Mouse (Mus musculus): ENCODE measurements around the gene Gpc6. TPM values are rescaled to one million over a fixed set of nuclear protein-coding genes. Genes with fewer than 3 reads are reported as not detected.

Gene Gpc6
- polyA plus RNA-seq, 1 experiment from 2014 or later = 86.1 TPM

DNA sequence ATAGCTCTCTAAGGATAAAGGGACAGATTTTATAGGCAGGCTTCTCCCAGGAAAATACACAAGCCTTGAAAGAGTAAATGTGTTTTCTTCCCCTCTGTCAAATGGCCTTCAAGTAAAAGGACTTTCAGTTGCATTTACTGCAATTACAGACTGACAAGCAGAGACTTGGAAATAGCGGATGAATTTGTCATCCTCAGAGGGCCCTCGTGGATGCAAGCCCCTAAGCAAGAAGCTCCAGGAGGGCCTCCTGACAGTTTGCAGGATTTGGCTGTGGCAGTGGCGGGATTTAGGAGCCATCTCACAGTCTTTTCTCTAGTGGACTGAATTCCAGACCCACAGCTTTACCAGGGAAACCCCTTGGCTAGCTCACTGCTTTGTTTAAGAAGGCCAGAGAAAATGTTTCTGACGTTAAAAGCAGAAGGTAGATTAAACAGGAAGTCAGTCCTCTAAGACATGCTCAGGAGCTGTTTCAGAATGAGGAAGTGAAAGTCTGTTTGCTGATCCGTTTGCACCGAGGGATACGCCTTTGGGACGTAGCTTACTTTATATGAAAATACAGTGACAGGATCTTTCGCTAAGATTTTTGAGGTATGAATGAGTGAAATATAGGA lies 700.1 kb downstream of the Gpc6 start:
- Histone ChIP-seq H3K36me3 (ENCODE audit: control insufficient read depth, insufficient read depth, low read length) (no peaks in the 10 kb centered on the region; the same call in 1 of the 2 replicates), H3K4me2 (replicated peaks; ENCODE audit: low read depth, low read length) (no peak overlapping the region), H3K4me3 (ENCODE audit: low read depth, low read length) (no peak overlapping the region), H3K9ac (replicated peaks; ENCODE audit: low read depth, low read length) (no peak overlapping the region), H3K27ac (ENCODE audit: low read length) (no peak overlapping the region; the same call in 1 of the 2 replicates), H3K4me1 (ENCODE audit: control insufficient read depth, insufficient read depth, low read length) (no peaks in the 10 kb centered on the region), H3K27me3 (ENCODE audit: control insufficient read depth, insufficient read depth, low read length) (no peaks in the 10 kb centered on the region), H3K9me3 (ENCODE audit: control insufficient read depth, low read depth, low read length) (no peaks in the 10 kb centered on the region)
- ATAC-seq (ENCODE audit: insufficient number of reproducible peaks, insufficient read depth, low FRiP score, low read depth) = no peak
- WGBS = 53% methylated on average over 9 of the region's 9 CpGs

DNA sequence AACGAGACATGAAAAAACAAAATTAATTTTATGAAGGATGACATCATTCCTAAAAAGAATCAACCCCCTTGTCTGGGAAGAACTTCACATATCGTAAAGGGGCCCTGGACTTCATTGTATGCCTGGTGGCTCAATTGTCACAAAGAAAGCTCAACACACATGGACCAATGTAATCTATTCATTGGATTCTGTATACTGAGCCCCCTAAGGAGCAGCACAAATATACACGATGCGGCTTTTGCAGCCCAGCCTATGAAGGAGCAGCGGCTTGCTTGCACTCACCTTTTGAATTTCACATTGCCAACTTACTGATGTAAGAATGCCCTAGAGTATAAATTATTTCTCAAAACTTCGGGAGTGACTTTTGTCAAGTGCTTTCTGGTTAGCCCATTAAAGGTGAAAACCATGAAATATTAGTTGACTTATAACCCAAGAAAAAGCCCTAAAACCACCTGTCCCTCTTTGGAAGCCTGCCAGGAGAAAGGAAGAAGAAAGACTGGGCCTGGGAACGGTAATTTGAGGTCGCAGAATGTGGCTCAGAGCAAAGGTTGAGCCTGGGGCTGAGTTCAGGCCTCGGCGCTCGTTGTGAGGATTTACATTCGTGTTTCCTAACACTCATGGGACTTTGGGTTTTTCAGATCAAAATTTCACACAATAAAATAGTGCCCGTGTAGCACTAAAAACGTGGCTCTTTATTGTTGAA lies 709.3 kb downstream of the Gpc6 start:
- no peaks in the 10 kb centered on the region for H3K4me1 ChIP-seq (ENCODE audit: control insufficient read depth, insufficient read depth, low read length)
- no peak overlapping the region for H3K9ac ChIP-seq (replicated peaks; ENCODE audit: low read depth, low read length)
- no peaks in the 10 kb centered on the region for H3K9me3 ChIP-seq (ENCODE audit: control insufficient read depth, low read depth, low read length)
- H3K4me3 ChIP-seq (ENCODE audit: low read depth, low read length) = no peak overlapping the region
- no peak overlapping the region for H3K4me2 ChIP-seq (replicated peaks; ENCODE audit: low read depth, low read length)
- WGBS = 73% methylated on average over 14 of the region's 14 CpGs
- ATAC-seq (ENCODE audit: insufficient number of reproducible peaks, insufficient read depth, low FRiP score, low read depth) = no peak
- H3K27me3 ChIP-seq (ENCODE audit: control insufficient read depth, insufficient read depth, low read length) = no peaks in the 10 kb centered on the region
- H3K27ac ChIP-seq (ENCODE audit: low read length) = no peak overlapping the region
- H3K36me3 ChIP-seq (ENCODE audit: control insufficient read depth, insufficient read depth, low read length) = no peaks in the 10 kb centered on the region

DNA sequence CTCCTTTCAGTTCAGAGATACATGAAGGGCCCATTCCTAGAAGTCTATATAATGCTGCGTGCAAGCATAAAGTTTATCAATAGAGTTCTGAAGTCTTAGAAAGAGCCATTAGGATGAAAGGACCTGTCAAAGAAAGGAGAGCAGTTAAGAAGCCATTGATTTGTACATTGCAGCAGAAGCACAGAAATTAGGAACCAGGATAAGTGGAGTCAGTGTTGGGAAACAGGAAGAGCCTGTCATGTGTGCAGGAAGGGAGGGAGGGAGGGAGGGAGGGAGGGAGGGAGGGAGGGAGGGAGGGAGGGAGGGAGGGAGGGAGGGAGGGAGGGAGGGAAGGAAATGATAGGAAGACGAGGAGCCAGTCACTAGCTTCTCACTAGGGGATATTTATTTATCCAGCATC lies 716.7 kb downstream of the Gpc6 start:
- Histone ChIP-seq H3K4me2 (replicated peaks; ENCODE audit: low read depth, low read length) (no peak overlapping the region), H3K4me1 (ENCODE audit: control insufficient read depth, insufficient read depth, low read length) (no peaks in the 10 kb centered on the region), H3K9me3 (ENCODE audit: control insufficient read depth, low read depth, low read length) (no peaks in the 10 kb centered on the region), H3K27me3 (ENCODE audit: control insufficient read depth, insufficient read depth, low read length) (no peaks in the 10 kb centered on the region), H3K4me3 (ENCODE audit: low read depth, low read length) (no peak overlapping the region), H3K27ac (ENCODE audit: low read length) (no peak overlapping the region), H3K9ac (replicated peaks; ENCODE audit: low read depth, low read length) (no peak overlapping the region), H3K36me3 (ENCODE audit: control insufficient read depth, insufficient read depth, low read length) (no peaks in the 10 kb centered on the region)
- no peak for ATAC-seq (ENCODE audit: insufficient number of reproducible peaks, insufficient read depth, low FRiP score, low read depth)
- 58% methylated on average over 2 of the region's 2 CpGs for WGBS

DNA sequence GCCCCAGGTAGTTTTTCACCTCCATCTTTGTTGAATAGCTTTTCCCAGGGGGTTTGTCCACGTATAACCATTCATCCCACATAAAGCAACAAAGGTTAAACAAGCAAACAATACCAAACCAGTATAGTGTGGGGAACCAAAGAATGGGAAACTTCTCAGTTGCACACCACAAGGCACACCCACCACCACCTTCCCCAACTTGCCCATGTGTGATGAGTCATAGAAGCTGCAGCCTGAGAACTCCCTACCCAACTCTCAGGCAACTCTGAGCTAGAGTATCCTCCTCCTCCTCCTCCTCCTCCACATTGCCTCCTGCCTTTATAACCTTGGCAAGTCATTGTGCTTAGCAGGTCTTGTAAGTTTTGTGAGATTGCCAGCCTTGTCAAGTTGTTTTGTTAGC lies 718.0 kb downstream of the Gpc6 start:
- 87% methylated on average over 1 of the region's 1 CpGs for WGBS
- Histone ChIP-seq H3K27ac (ENCODE audit: low read length) (no peak overlapping the region), H3K27me3 (ENCODE audit: control insufficient read depth, insufficient read depth, low read length) (no peaks in the 10 kb centered on the region), H3K9me3 (ENCODE audit: control insufficient read depth, low read depth, low read length) (no peaks in the 10 kb centered on the region), H3K36me3 (ENCODE audit: control insufficient read depth, insufficient read depth, low read length) (no peaks in the 10 kb centered on the region), H3K4me3 (ENCODE audit: low read depth, low read length) (no peak overlapping the region), H3K4me2 (replicated peaks; ENCODE audit: low read depth, low read length) (no peak overlapping the region), H3K9ac (replicated peaks; ENCODE audit: low read depth, low read length) (no peak overlapping the region), H3K4me1 (ENCODE audit: control insufficient read depth, insufficient read depth, low read length) (no peaks in the 10 kb centered on the region)
- no peak for ATAC-seq (ENCODE audit: insufficient number of reproducible peaks, insufficient read depth, low FRiP score, low read depth)

DNA sequence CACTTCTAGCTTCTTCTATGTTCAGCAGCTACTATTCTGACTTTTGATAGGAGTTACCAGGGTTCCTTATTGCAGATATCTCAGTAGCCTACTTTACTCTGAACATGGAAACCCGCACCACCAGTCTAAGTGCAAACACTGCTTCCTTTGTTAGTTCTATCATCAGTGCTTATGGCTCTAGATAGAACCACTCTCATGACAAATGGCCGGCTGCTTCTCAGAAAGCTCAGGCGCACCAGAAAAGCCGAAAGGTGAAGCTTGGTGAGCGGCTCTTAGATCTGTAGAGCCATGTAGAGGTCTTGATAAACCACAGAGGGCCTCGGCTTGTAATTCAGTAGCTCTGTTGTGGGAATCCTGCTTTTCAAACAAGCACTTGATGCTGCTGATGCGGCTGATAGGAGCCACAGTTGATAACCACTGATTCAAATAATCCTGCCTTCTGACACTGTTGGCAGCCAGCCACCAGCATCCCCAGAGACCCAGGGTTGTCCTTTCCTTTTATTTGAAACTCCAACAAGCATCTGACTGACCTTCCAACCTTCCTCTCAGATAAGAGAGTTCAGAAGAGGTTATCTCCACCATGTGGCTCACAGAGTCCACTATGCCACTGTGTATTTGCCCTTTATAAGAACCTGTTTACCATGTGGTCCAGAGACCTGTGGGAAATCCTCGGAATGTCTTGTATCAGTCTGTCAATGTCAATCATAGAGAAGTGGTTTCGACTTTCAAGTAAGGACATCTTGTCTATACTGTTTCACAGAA lies 723.3 kb downstream of the Gpc6 start:
- WGBS = 38% methylated on average over 9 of the region's 9 CpGs
- Histone ChIP-seq H3K36me3 (ENCODE audit: control insufficient read depth, insufficient read depth, low read length) (no peaks in the 10 kb centered on the region), H3K9me3 (ENCODE audit: control insufficient read depth, low read depth, low read length) (no peaks in the 10 kb centered on the region), H3K4me1 (ENCODE audit: control insufficient read depth, insufficient read depth, low read length) (no peaks in the 10 kb centered on the region), H3K27me3 (ENCODE audit: control insufficient read depth, insufficient read depth, low read length) (no peaks in the 10 kb centered on the region), H3K27ac (ENCODE audit: low read length) (no peak overlapping the region), H3K9ac (replicated peaks; ENCODE audit: low read depth, low read length) (no peak overlapping the region), H3K4me3 (ENCODE audit: low read depth, low read length) (no peak overlapping the region), H3K4me2 (replicated peaks; ENCODE audit: low read depth, low read length) (no peak overlapping the region)
- peak; percentile 57; the same call in 1 of the 2 replicates for ATAC-seq (ENCODE audit: insufficient number of reproducible peaks, insufficient read depth, low FRiP score, low read depth)

DNA sequence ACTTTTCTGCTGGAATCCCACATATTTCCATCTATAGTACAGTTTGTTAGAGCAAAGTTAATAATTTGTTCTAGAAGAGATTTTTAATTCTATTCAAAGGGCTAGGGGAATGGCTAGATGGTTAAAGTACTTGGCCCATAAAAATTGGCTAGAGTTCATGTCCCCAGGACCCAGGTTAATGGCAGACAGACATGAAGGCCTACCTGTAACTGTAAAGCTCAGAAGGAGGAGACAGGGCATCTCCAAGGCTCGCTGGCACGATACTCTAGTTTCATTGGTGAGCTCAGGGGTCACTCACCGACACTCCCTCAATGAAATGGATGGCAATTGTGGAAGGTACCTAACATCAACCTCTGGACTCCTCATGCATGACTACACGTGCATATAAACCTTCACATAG lies 725.0 kb downstream of the Gpc6 start:
- peak overlapping the region; percentile 27; the same call in 1 of the 2 replicates for H3K27ac ChIP-seq (ENCODE audit: low read length)
- no peak overlapping the region for H3K4me3 ChIP-seq (ENCODE audit: low read depth, low read length)
- H3K9me3 ChIP-seq (ENCODE audit: control insufficient read depth, low read depth, low read length) = no peaks in the 10 kb centered on the region
- WGBS = 89% methylated on average over 4 of the region's 4 CpGs
- H3K4me1 ChIP-seq (ENCODE audit: control insufficient read depth, insufficient read depth, low read length) = no peaks in the 10 kb centered on the region
- H3K27me3 ChIP-seq (ENCODE audit: control insufficient read depth, insufficient read depth, low read length) = no peaks in the 10 kb centered on the region
- no peak overlapping the region for H3K9ac ChIP-seq (replicated peaks; ENCODE audit: low read depth, low read length)
- no peak for ATAC-seq (ENCODE audit: insufficient number of reproducible peaks, insufficient read depth, low FRiP score, low read depth)
- no peaks in the 10 kb centered on the region for H3K36me3 ChIP-seq (ENCODE audit: control insufficient read depth, insufficient read depth, low read length)
- no peak overlapping the region for H3K4me2 ChIP-seq (replicated peaks; ENCODE audit: low read depth, low read length)

DNA sequence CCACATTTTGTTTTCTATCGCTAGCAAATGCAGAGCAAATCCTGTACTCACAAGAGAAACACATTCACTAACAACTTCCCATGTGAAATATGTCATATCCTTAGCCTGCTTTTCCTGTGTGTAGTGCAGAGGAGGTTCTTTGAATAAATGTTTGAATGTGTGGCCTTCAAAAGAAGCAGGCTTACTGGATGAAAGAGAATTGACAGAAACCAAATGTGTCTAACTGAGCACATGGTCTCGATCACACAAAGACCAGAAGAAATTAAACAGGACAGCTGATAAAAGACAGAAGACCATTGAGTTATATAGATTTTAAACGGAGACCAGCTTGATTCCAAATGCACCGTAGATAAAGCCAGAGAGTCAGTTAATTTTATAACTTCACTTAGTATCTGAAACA lies 726.2 kb downstream of the Gpc6 start:
- no peaks in the 10 kb centered on the region for H3K4me1 ChIP-seq (ENCODE audit: control insufficient read depth, insufficient read depth, low read length)
- no peaks in the 10 kb centered on the region for H3K36me3 ChIP-seq (ENCODE audit: control insufficient read depth, insufficient read depth, low read length)
- ATAC-seq (ENCODE audit: insufficient number of reproducible peaks, insufficient read depth, low FRiP score, low read depth) = peak; percentile 60; the same call in 1 of the 2 replicates
- no peak overlapping the region for H3K9ac ChIP-seq (replicated peaks; ENCODE audit: low read depth, low read length)
- no peak overlapping the region; the same call in 1 of the 2 replicates for H3K27ac ChIP-seq (ENCODE audit: low read length)
- H3K9me3 ChIP-seq (ENCODE audit: control insufficient read depth, low read depth, low read length) = no peaks in the 10 kb centered on the region
- no peaks in the 10 kb centered on the region for H3K27me3 ChIP-seq (ENCODE audit: control insufficient read depth, insufficient read depth, low read length)
- WGBS = 13% methylated on average over 4 of the region's 4 CpGs
- no peak overlapping the region for H3K4me3 ChIP-seq (ENCODE audit: low read depth, low read length)
- no peak overlapping the region for H3K4me2 ChIP-seq (replicated peaks; ENCODE audit: low read depth, low read length)

DNA sequence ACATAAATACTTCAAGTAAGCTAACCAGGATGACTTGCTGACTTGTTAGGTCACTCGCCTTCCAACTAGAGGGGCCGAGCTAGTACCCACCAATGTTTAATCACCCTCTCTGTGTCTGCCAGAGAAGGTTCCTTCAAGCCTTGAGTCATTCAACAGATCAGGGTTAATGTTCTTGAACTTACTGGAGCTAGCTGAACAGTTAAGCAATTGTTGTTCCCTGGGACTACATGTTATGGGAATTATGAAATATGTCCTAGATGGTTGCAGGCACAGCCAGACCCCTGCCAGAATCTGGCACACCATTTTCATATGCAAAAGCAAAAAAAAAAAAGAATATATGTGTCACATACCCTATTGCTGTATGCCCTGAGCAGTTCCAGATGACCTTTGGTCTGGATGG lies 726.8 kb downstream of the Gpc6 start:
- 70% methylated on average over 2 of the region's 2 CpGs for WGBS
- no peak overlapping the region for H3K9ac ChIP-seq (replicated peaks; ENCODE audit: low read depth, low read length)
- no peaks in the 10 kb centered on the region for H3K9me3 ChIP-seq (ENCODE audit: control insufficient read depth, low read depth, low read length)
- no peaks in the 10 kb centered on the region for H3K27me3 ChIP-seq (ENCODE audit: control insufficient read depth, insufficient read depth, low read length)
- no peaks in the 10 kb centered on the region for H3K36me3 ChIP-seq (ENCODE audit: control insufficient read depth, insufficient read depth, low read length)
- no peak overlapping the region for H3K4me2 ChIP-seq (replicated peaks; ENCODE audit: low read depth, low read length)
- ATAC-seq (ENCODE audit: insufficient number of reproducible peaks, insufficient read depth, low FRiP score, low read depth) = no peak
- peak overlapping the region; percentile 36; the same call in 1 of the 2 replicates for H3K27ac ChIP-seq (ENCODE audit: low read length)
- H3K4me1 ChIP-seq (ENCODE audit: control insufficient read depth, insufficient read depth, low read length) = no peaks in the 10 kb centered on the region
- no peak overlapping the region for H3K4me3 ChIP-seq (ENCODE audit: low read depth, low read length)

Measured in stomach, embryonic 14.5 days (tissue).